Mouse (Mus musculus) skeletal muscle tissue, adult 2 months (tissue): ENCODE measurements around the gene Gm10320.

Experiments
- DNase-seq: peaks from one replicate; pipeline ENCODE4 v3.0.0-alpha.2; 2012; ENCODE audit warnings: low read depth, low spot score

The Gm10320 gene

DNA sequence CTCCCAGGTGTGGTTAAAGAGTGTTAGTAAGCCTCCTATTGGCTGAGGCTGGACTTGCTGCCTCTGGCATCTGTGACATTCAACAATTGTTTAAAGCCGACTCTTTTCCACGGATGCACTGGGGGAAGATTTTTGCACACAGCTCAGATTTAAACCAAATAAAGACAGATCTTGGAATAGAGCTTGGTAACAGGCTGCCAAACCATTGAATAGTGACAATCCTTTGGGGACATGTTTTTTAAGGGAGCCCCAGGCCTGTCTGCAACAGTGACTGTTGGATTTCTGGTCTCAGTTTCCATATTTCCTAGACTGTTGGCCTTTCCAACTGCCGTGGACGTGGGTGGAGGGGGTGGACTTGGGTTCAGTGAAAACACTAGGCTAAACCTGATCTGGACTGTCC, 21.9 kb downstream of the Gm10320 start:
- no peak for DNase-seq

DNA sequence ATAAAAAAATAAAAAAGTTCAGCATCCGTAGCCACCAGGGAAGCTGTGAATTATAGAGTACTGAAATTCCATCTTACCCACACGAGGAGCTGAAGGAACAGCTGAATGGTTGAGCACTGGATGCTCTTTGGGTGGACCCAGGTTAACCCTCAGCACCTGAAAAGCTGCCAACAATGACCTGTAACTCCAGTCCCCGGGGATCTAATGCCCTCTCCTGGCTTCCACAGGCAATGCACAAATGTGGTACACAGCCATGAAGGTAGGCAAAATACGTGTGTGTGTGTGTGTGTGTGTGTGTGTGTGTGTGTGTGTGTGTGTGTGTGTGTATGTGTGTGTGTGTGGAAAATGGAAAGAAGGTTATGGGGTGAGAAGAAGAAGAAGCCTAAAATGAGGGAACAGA, 30.3 kb downstream of the Gm10320 start:
- no peak for DNase-seq

DNA sequence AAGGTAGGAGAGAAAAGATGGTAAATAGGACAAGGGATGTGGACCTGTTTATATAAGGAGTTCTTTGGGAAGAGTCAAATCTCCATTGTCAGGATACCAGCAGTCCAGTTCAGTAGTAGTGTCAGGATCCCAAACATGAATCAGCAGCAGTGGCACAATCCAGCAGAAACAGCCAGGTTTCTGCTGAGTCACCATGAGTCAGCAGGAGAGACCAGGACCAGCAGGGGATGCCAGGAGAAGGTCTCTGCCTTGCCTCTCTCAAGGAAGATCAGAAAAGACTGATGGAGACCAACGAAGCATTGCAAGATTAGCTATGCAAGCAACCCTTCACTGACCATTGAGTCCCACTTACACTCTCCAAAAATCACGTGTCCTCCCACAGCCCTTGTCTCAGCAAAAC, 35.4 kb downstream of the Gm10320 start:
- no peak for DNase-seq

DNA sequence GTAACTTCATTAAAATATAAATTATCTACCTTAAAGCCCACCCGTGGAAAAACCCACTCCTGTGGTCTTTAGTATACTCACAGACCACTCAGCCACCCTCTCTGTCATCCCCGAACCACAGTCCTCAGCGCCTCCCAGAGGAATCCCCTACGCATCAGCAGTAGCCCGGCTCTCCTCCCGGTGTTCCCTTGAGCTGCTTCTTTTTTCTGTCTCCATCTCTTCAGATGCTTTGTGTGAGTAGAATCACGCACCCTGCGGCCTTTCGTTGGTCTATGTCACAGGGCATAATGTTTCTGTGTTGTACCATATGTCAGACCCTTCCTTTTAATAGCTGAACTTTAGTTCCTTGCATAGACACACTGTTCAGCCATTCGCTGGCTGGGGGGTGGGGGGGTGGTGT, 36.2 kb downstream of the Gm10320 start:
- DNase-seq, result no peak

DNA sequence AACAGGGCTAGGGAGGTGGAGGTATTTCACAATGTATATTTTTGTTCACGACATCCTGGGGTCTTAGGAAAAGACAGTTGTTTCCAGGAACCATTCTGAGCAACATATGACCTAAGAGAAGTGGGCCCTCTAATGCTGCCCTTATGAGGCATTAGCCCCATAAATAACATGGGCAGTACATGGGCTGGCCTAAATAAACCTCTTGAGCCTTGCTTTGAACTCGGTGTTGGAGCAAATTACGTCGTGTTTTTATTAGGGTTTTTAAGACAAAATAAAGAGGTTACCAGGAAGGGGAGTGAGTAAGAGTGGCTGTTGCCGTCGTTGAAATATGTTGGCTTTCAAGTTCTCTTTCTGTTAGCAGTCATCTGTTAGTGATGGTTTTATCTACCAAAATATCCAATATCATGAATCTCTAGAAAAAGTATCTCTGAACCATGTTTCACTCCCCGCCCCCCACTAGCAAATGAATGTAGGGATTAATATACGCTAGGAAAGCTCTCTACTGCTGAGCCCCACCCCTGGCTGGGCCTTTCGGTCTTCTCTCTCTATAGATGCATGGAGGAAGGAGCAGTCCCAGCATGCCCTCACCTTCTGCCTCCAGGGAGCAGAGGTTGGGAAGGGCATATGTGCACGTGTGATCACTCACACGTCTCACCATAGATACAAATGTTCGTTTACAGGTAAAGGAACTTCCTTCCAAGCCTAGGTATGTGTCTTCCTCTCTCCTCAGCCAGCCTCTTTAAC, 37.4 kb downstream of the Gm10320 start:
- no peak for DNase-seq

DNA sequence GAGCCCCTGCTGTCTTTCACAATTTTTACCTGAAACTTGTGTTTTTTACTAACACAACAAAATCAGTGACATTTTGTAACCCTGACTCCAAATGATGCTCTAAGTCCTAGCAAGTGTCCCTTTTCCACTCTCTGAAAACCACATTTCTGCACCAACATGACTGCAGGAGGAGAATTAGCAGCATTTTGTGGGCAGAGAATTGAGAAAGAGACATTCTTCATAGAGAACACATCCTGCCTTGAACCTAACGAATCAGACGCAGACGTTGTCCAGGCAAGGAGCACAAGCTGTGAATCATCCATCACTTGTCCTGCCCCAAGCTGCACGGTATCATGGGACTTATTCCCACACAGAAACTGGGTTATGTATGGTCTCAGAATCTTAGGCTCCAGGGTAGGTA, 38.7 kb downstream of the Gm10320 start:
- no peak for DNase-seq

DNA sequence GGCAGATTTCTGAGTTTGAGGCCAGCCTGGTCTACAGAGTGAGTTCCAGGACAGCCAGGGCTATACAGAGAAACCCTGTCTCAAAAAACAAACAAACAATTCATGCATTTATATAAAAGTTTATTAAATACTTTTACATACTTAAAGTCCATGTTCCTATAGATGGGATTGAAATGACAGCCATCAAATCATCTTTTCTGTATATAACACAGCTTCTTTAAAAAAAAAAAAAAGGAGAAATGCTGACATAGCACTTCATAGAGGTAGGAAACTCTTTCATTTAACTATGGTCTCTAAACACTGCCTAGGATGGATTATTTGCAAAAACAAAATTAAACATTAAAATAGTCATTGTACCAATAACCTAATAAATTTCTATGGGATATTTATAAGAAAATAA, 43.1 kb downstream of the Gm10320 start:
- no peak for DNase-seq

DNA sequence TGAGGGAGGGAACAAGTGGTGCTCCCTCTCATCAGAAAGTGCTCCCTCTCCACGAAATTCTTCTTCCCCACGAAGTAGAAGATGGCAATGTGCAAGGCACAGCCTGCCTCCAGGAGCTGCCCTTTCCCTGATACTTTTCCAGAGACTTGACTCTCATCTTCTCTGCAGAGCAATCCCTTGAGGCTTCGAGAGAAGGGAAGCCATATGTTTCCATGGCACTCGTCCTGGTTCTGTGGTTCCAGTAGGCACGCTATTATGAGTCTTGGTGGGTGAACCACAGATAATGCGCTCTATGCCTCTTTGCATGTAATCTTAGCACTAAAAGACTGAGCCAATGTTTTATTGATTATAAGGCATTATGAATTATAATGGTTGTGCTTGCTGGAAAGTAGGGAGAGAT, 44.1 kb downstream of the Gm10320 start:
- no peak for DNase-seq

DNA sequence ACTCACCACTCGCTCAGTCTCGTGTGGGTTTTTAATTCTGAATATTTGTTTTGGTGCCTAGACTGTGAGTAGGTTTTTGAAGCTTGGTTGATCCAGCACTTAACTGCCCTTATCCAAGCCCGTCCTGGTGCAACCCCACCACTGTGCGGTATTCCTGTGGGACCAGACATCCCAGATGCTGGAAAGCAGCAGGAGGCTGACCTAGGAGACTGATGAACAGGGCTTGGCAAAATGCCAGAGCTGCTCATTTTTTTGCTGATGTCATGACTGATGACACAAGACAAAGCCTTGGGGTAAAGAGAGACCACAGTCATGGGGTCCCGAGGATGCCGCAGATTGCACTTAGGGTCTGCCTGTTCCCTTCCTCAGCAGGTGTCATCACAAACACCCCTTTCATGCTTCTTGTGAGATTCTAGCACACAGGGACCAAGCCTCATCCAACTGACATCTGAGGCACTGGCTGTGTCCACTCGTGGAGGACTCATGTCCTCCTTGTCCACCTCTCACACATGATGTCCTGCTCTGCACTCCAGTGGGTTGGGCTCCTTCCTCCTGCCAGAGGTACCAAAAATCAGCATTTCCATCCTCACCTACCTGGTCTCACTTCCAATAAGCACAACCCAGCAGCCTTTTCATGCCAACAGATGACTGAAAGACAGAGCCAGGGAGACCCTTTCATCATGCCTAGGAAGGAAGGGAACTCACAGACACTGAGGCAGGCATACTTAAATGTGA, 46.2 kb downstream of the Gm10320 start:
- no peak for DNase-seq

DNA sequence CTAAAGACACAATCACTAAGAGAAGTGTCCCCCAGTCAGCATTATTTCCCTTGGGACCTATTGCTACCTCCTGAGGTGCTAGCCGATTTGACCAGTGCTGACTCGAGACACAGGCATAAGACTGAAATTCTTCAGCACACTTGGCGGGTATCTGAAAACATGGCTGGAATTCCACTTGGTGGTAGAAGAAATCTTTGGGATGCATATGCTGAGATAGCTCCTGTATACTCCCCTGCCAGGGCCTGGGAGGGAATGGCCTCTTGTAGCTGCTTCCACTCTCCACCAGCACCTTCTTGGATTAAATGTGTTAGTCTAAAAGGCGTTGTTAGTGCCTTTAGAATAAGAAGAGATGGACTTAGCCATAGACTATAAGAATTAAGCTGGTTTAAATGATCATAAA, 50.8 kb downstream of the Gm10320 start:
- no peak for DNase-seq

DNA sequence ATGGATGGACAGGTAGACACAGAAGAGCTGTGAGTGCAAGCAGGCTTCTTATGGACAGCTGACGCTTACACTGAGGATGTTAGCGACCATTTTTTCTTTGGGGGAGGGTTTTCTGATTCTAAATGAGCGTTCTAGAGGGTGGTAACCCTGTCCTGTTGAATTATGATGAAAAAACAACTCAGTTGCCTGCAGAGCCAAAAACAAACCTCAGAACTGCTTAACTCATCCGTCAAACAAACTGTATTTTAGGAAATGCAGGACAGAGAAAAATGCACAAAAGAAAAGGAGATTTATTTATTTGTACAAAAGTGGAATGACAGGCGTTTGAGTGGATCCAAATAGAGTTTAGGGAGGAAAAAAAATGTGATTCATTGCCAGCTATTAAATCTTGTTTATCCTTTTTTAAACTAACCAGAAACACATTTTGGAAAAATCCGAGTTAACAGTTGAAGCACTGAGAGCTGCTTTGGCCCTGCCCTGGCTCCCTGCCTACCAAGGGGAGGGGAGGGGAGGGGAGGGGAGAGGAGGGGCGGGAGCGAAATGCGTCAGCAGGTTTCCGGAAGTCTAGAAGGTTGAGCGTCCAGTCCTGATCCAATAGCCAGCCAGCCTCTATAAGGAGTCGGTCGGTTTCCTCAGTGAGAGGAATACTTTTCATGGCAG, 51.4 kb downstream of the Gm10320 start:
- DNase-seq, result no peak
